Mouse (Mus musculus) CH12.LX (cell line): ENCODE results near the gene Trhde.

Experiments used
- HCFC1 ChIP-seq: IDR thresholded peaks from 2 replicates; pipeline ENCODE4 v1.6.1; 2012; ENCODE audit warnings: low read depth, mild to moderate bottlenecking, inconsistent platforms, low read length, improper control_type of control experiment
- MAZ ChIP-seq: IDR thresholded peaks from 2 replicates; pipeline ENCODE4 v1.6.1; 2012; ENCODE audit warnings: low read depth, mild to moderate bottlenecking, inconsistent platforms, low read length, improper control_type of control experiment, moderate library complexity
- POLR2A ChIP-seq: IDR thresholded peaks from 2 replicates; pipeline ENCODE4 v1.6.1; 2011; ENCODE audit warnings: low read depth, mild to moderate bottlenecking, improper control_type of control experiment, low read length
- POLR2AphosphoS2 ChIP-seq: IDR thresholded peaks from 2 replicates; pipeline ENCODE4 v1.6.1; 2011; ENCODE audit warnings: low read depth, low read length, improper control_type of control experiment
- SIN3A ChIP-seq: IDR thresholded peaks from 2 replicates; pipeline ENCODE4 v1.6.1; 2012; ENCODE audit warnings: low read length, improper control_type of control experiment, inconsistent platforms
- ZKSCAN1 ChIP-seq: IDR thresholded peaks from 2 replicates; pipeline ENCODE4 v1.6.1; 2012; ENCODE audit warnings: low read depth, inconsistent platforms, low read length, improper control_type of control experiment, borderline replicate concordance
- ZNF384 ChIP-seq: IDR thresholded peaks from 2 replicates; pipeline ENCODE4 v1.6.1; 2012; ENCODE audit warnings: low read depth, low read length, improper control_type of control experiment, inconsistent platforms

- TF ChIP-seq POLR2AphosphoS2 (no peak), POLR2A (no peak), SIN3A (no peak), ZKSCAN1 (no peak), MAZ (no peak), HCFC1 (no peak), ZNF384 (no peak)
These were observed at the start of gene Trhde for GRCm38 (mm10) chr10:114802161-114802651.
